Comparison of ENCODE assay signal across 20 mouse cellular contexts in the genomic region with DNA sequence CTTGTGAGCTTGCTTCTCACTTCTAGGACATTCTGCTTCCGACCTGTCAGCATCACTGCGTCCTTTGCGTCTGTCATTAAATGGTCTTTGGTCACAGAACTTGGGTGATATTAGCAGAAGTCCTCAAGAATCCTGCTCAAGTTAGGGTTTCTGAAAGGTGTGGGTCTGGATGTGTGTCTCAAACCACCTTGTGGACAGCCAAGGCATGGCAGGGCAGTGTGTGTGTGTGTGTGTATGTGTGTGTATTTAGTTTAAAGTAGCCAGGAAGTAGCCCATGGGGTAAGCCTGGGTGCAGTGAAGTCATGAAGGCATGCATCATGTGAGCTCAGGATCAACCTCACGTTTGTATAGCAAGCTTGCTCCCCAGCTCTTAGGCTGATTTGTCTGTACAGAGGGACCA.
DNase-seq lines count a peak whose midpoint lies in the region; ATAC-seq and TF ChIP-seq lines count a peak whose summit lies in the region.
"Had no signal": no experiment of that assay in that cellular context is flagged by ENCODE, and none has a peak within 500 bp of the region (broad histone marks: within the 10 kb centered on the region; RNA-seq: fewer than 3 reads in every experiment).

No protein-coding gene starts in this region.

- H3K36me3 ChIP-seq in intestine, embryonic 14.5 days (ENCODE audit: control insufficient read depth, insufficient read depth, low read length) = no peaks in the 10 kb centered on the region
- H3K36me3 ChIP-seq in intestine, embryonic 16.5 days (ENCODE audit: control insufficient read depth, insufficient read depth, low read length) = no peaks in the 10 kb centered on the region
- no peaks in the 10 kb centered on the region for H3K36me3 ChIP-seq in lung, embryonic 14.5 days (ENCODE audit: insufficient read depth)
- H3K36me3 ChIP-seq in MEL (ENCODE audit: control insufficient read depth in 1 of 2, insufficient read depth in 2 of 2, low read length in 2 of 2) = peaks cover 0 to 2% of the 10 kb centered on the region in 2 experiments; a peak in 3 of 4 replicates
- H3K36me3 ChIP-seq: forebrain, embryonic 15.5 days; heart, embryonic 12.5 days; hindbrain, embryonic 10.5 days; limb, embryonic 12.5 days; neural tube, embryonic 12.5 days had no signal

- H3K4me3 ChIP-seq in intestine, embryonic 14.5 days (ENCODE audit: low read depth, low read length) = no peak overlapping the region
- no peak overlapping the region for H3K4me3 ChIP-seq in intestine, embryonic 16.5 days (ENCODE audit: low read length)
- no peak overlapping the region for H3K4me3 ChIP-seq in lung, embryonic 14.5 days (ENCODE audit: low read depth, low read length)
- H3K4me3 ChIP-seq in MEL (ENCODE audit: control insufficient read depth in 1 of 2, insufficient read depth in 1 of 2, low read depth in 2 of 2, low read length in 2 of 2) = no peak overlapping the region
- H3K4me3 ChIP-seq: erythroblast, embryonic 14.5 days; forebrain, embryonic 15.5 days; heart, embryonic 12.5 days; hindbrain, embryonic 10.5 days; limb, embryonic 12.5 days; neural tube, embryonic 12.5 days had no signal

- TF ChIP-seq POLR2A in MEL (IDR thresholded peaks at IDR 0.05; ENCODE audit: control insufficient read depth in 1 of 2, insufficient read depth in 1 of 2, low read depth in 1 of 2, low read length in 2 of 2, poor library complexity in 1 of 2) = no peak

- TF ChIP-seq CTCF in lung, embryonic 14.5 days (IDR thresholded peaks at IDR 0.05; ENCODE audit: low read depth) = peak; percentile 46
- peak in 2 of 3 experiments; percentile 18 to 19; a peak in 1 of 6 replicates for TF ChIP-seq CTCF in MEL (IDR thresholded peaks at IDR 0.05 in 2 of 3, conservative IDR thresholded peaks at IDR 0.05 in 1 of 3; ENCODE audit: control insufficient read depth in 1 of 3, insufficient read depth in 1 of 3, low read depth in 2 of 3, low read length in 3 of 3, poor library complexity in 1 of 3, severe bottlenecking in 1 of 3)

- no peak; the same call in 1 of the 2 replicates for TF ChIP-seq RAD21 in MEL (IDR thresholded peaks at IDR 0.05; ENCODE audit: low read depth, low read length)

- H3K79me2 ChIP-seq in MEL (ENCODE audit: control insufficient read depth, insufficient read depth, low read length, poor library complexity) = no peaks in the 10 kb centered on the region

- no peak for ATAC-seq in intestine, embryonic 14.5 days (replicated peaks; ENCODE audit: low FRiP score, low TSS enrichment, low read depth)
- ATAC-seq in intestine, embryonic 16.5 days = no peak
- no peak for ATAC-seq in lung, embryonic 14.5 days (ENCODE audit: insufficient read depth)
- ATAC-seq in megakaryocyte progenitor cell, adult 5-6 weeks (replicated peaks; ENCODE audit: poor library complexity) = 0 out of 2 replicates have a peak, but pooled peaks have one; percentile 31
- no peak for ATAC-seq in inflammation-experienced regulatory T-cells, adult 6 months
- ATAC-seq: forebrain, embryonic 15.5 days; midbrain, embryonic 16.5 days had no signal

- peaks cover 10% of the 10 kb centered on the region for H3K4me1 ChIP-seq in intestine, embryonic 14.5 days (replicated peaks; ENCODE audit: control insufficient read depth, insufficient read depth, low read length)
- peaks cover 2% of the 10 kb centered on the region; the same call in 1 of the 2 replicates for H3K4me1 ChIP-seq in intestine, embryonic 16.5 days (ENCODE audit: control insufficient read depth, insufficient read depth, low read length)
- peaks cover 3% of the 10 kb centered on the region; the same call in 1 of the 2 replicates for H3K4me1 ChIP-seq in lung, embryonic 14.5 days (ENCODE audit: insufficient read depth)
- H3K4me1 ChIP-seq in MEL (ENCODE audit: control insufficient read depth in 1 of 2, insufficient read depth in 2 of 2, low read length in 2 of 2) = no peaks in the 10 kb centered on the region
- H3K4me1 ChIP-seq: forebrain, embryonic 15.5 days; heart, embryonic 12.5 days had no signal

- H3K27me3 ChIP-seq in intestine, embryonic 14.5 days (replicated peaks; ENCODE audit: control insufficient read depth, insufficient read depth, low read length) = no peaks in the 10 kb centered on the region
- H3K27me3 ChIP-seq in intestine, embryonic 16.5 days (replicated peaks; ENCODE audit: control insufficient read depth, insufficient read depth, low read length) = no peaks in the 10 kb centered on the region
- no peaks in the 10 kb centered on the region for H3K27me3 ChIP-seq in lung, embryonic 14.5 days (ENCODE audit: insufficient read depth, low read length)
- H3K27me3 ChIP-seq in MEL (ENCODE audit: control insufficient read depth in 1 of 2, insufficient read depth in 2 of 2, low read length in 2 of 2) = no peaks in the 10 kb centered on the region
- H3K27me3 ChIP-seq: forebrain, embryonic 15.5 days; heart, embryonic 12.5 days; neural tube, embryonic 12.5 days had no signal

- no peak overlapping the region for H3K9ac ChIP-seq in intestine, embryonic 14.5 days (ENCODE audit: low read length)
- no peak overlapping the region for H3K9ac ChIP-seq in intestine, embryonic 16.5 days (ENCODE audit: low read depth, low read length)
- no peak overlapping the region for H3K9ac ChIP-seq in lung, embryonic 14.5 days
- H3K9ac ChIP-seq in MEL (ENCODE audit: control insufficient read depth, low read depth, low read length, poor library complexity, severe bottlenecking) = no peak overlapping the region
- H3K9ac ChIP-seq: forebrain, embryonic 15.5 days; heart, embryonic 12.5 days; limb, embryonic 12.5 days; neural tube, embryonic 12.5 days had no signal

- no peak overlapping the region for H3K27ac ChIP-seq in intestine, embryonic 14.5 days (ENCODE audit: low read depth)
- no peak overlapping the region for H3K27ac ChIP-seq in intestine, embryonic 16.5 days (ENCODE audit: low read length)
- H3K27ac ChIP-seq in lung, embryonic 14.5 days (ENCODE audit: low read depth) = no peak overlapping the region
- H3K27ac ChIP-seq in MEL (ENCODE audit: control insufficient read depth, low read depth, low read length) = no peak overlapping the region
- H3K27ac ChIP-seq: forebrain, embryonic 15.5 days; hindbrain, embryonic 10.5 days; limb, embryonic 12.5 days; macrophage; neural tube, embryonic 12.5 days had no signal

- peak; percentile 49 for DNase-seq in intestine, embryonic 14.5 days (ENCODE audit: low spot score)
- DNase-seq in lung, embryonic 14.5 days = peak; percentile 15
- DNase-seq in lung, postnatal 4 days = no peak
- DNase-seq in MEL (ENCODE audit: low read depth, low spot score) = peak; percentile 33
- DNase-seq in ovary, postnatal 36 days (ENCODE audit: low spot score) = no peak
- DNase-seq: cerebellum, postnatal 10 days; gastrocnemius, postnatal 14 days; kidney, adult 18-20 months; right cerebral cortex, postnatal 25 days had no signal

- H3K9me3 ChIP-seq in intestine, embryonic 14.5 days (ENCODE audit: control insufficient read depth, low read length) = no peaks in the 10 kb centered on the region
- H3K9me3 ChIP-seq in intestine, embryonic 16.5 days (ENCODE audit: control insufficient read depth, low read length) = no peaks in the 10 kb centered on the region
- H3K9me3 ChIP-seq in lung, embryonic 14.5 days (ENCODE audit: low read depth, low read length) = no peaks in the 10 kb centered on the region
- no peaks in the 10 kb centered on the region for H3K9me3 ChIP-seq in MEL (replicated peaks; ENCODE audit: insufficient read depth, low read length)
- H3K9me3 ChIP-seq: forebrain, embryonic 15.5 days; heart, embryonic 12.5 days; hindbrain, embryonic 10.5 days; limb, embryonic 12.5 days; neural tube, embryonic 12.5 days had no signal

- no peak for TF ChIP-seq EP300 in MEL (IDR thresholded peaks at IDR 0.05; ENCODE audit: low read depth in 1 of 2, low read length in 2 of 2)

- H3K4me2 ChIP-seq in intestine, embryonic 14.5 days (ENCODE audit: low read length) = no peak overlapping the region
- H3K4me2 ChIP-seq in intestine, embryonic 16.5 days (ENCODE audit: low read depth, low read length) = no peak overlapping the region
- H3K4me2 ChIP-seq in lung, embryonic 14.5 days = no peak overlapping the region
- H3K4me2 ChIP-seq: forebrain, embryonic 15.5 days; heart, embryonic 12.5 days; limb, embryonic 12.5 days; neural tube, embryonic 12.5 days had no signal

- WGBS in intestine, embryonic 14.5 days = 84% methylated on average over 4 of the region's 4 CpGs
- 81% methylated on average over 4 of the region's 4 CpGs for WGBS in intestine, embryonic 16.5 days
- 73% methylated on average over 4 of the region's 4 CpGs for WGBS in lung, embryonic 14.5 days

TF ChIP-seq in MEL, 35 proteins besides CTCF, POLR2A, EP300 and RAD21:
- TF ChIP-seq SMC3 (IDR thresholded peaks at IDR 0.05; ENCODE audit: low read depth, low read length) = peak; percentile 23; the same call in 1 of the 2 replicates
- TF ChIP-seq TBP (IDR thresholded peaks at IDR 0.05; ENCODE audit: low read depth, low read length) = no peak

Comparison
In these comparisons a context has a peak if more than half of its experiments do, and no peak if none do; other contexts are left out.
1. DNase-seq: peak in intestine, embryonic 14.5 days (single experiment), lung, embryonic 14.5 days (single experiment) and MEL (single experiment); none in lung, postnatal 4 days (0 of 2) and ovary, postnatal 36 days (single experiment).